Mouse (Mus musculus) brain, embryonic 14.5 days (tissue): ENCODE measurements around the gene Tc2n.

ENCODE experiments used
- CTCF ChIP-seq: fragments of 200-500 bp; IDR thresholded peaks from 2 replicates; pipeline ENCODE4 v1.5.1; 2012; ENCODE audit warnings: inconsistent platforms, mild to moderate bottlenecking, moderate library complexity, borderline replicate concordance; ENCODE audit not compliant: insufficient read depth, insufficient read length; ENCODE audit errors: extremely low read depth
- POLR2A ChIP-seq: fragments of 200-500 bp; IDR thresholded peaks from 2 replicates; pipeline ENCODE4 v1.6.1; 2012; ENCODE audit warnings: mild to moderate bottlenecking, inconsistent platforms, borderline replicate concordance; ENCODE audit not compliant: poor library complexity, insufficient read depth, insufficient read length, severe bottlenecking; ENCODE audit errors: extremely low read depth

DNA sequence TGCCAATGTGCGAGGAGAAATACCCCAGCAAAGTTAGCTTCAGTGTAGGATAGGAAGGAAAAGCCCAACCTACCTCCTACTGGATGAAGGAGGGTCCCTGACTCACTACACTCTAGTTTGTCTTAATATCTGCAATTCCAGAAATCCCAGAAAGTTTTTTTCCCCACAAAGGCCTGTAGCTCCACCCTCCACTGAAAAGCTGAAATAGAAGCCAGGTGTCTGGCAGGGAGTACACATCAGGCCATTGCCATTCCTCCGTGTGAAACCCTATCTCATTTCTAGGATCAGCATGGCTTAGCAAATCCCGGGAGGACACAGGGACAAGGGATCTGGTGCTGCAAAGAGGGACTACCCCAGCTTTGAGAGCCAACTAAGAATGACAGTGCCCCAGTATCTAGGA, 44.7 kb upstream of the Tc2n start:
- no peak for TF ChIP-seq CTCF
- TF ChIP-seq POLR2A: no peak
